Mouse (Mus musculus) liver, embryonic 16.5 days (tissue): ENCODE measurements around the gene Rab26. TPM values are rescaled to one million over a fixed set of nuclear protein-coding genes. Genes with fewer than 3 reads are reported as not detected.

Experiments used
- ATAC-seq: fragments of 200-750 bp; cut with Nextera tagmentation; 2 replicates; pipeline ENCODE4 v1.8.0; 2017; ENCODE audit warnings: low read depth, mild to moderate bottlenecking, moderate number of reproducible peaks, moderate library complexity
- H3K27ac ChIP-seq: fragments of 300-500 bp; sonication (generic); 2 replicates; pipeline ENCODE4 v1.5.1; 2014; ENCODE audit warnings: mild to moderate bottlenecking, low read length
- H3K27me3 ChIP-seq: fragments of 300-500 bp; sonication (generic); 2 replicates; pipeline ENCODE4 v1.6.1; 2014; ENCODE audit warnings: low read depth, low read length, mixed read lengths; ENCODE audit not compliant: control insufficient read depth, insufficient read depth
- H3K36me3 ChIP-seq: fragments of 300-500 bp; sonication (generic); 2 replicates; pipeline ENCODE4 v1.6.1; 2014; ENCODE audit warnings: mild to moderate bottlenecking; ENCODE audit not compliant: control insufficient read depth, insufficient read depth
- H3K4me1 ChIP-seq: fragments of 300-500 bp; sonication (generic); 2 replicates; pipeline ENCODE4 v1.6.1; 2014; ENCODE audit warnings: low read depth, low read length, mixed read lengths; ENCODE audit not compliant: control insufficient read depth
- H3K4me2 ChIP-seq: fragments of 300-500 bp; sonication (generic); 2 replicates; pipeline ENCODE4 v1.6.1; 2014; ENCODE audit warnings: low read depth, low read length, mixed read lengths
- H3K4me3 ChIP-seq: fragments of 300-500 bp; sonication (generic); 2 replicates; pipeline ENCODE4 v1.5.1; 2014; ENCODE audit warnings: low read depth, mild to moderate bottlenecking, low read length
- H3K9ac ChIP-seq: fragments of 300-500 bp; sonication (generic); 2 replicates; pipeline ENCODE4 v1.6.1; 2014; ENCODE audit warnings: low read depth, low read length
- H3K9me3 ChIP-seq: fragments of 300-500 bp; sonication (generic); replicated peaks from 2 replicates; pipeline ENCODE4 v1.6.1; 2016; ENCODE audit warnings: low read length; ENCODE audit not compliant: control insufficient read depth
- WGBS: fragments of 180-500 bp; shearing (Covaris S2); extraction: QIAGEN DNeasy Blood & Tissue Kit; methylation state at CpG from one replicate; pipeline ENCODE4 v1.1.7; 2014; ENCODE audit not compliant: insufficient replicate concordance; 5-methylcytosine and 5-hydroxymethylcytosine counted together
- polyA plus RNA-seq: library from polyadenylated mRNA; unstranded; fragments of >200 nt; fragmentation: Nextera tagmentation; extraction: Ambion mirVana; gene quantifications from 2 replicates; pipeline ENCODE4 v1.2.1, GENCODE M21; 2015

Gene Rab26
- polyA plus RNA-seq, 1 experiment from 2014 or later, result 0.87 TPM

GRCm38 (mm10) chr17:24535300-24535699 is 1.3 kb upstream of the Rab26 start:
- ATAC-seq, result no peak
- Histone ChIP-seq H3K4me2 (no peak overlapping the region), H3K9me3 (no peaks in the 10 kb centered on the region), H3K4me1 (peaks cover 17% of the 10 kb centered on the region), H3K27me3 (no peaks in the 10 kb centered on the region), H3K9ac (no peak overlapping the region), H3K4me3 (no peak overlapping the region), H3K36me3 (no peaks in the 10 kb centered on the region), H3K27ac (no peak overlapping the region)
- 52% methylated on average over 5 of the region's 5 CpGs for WGBS

DNA sequence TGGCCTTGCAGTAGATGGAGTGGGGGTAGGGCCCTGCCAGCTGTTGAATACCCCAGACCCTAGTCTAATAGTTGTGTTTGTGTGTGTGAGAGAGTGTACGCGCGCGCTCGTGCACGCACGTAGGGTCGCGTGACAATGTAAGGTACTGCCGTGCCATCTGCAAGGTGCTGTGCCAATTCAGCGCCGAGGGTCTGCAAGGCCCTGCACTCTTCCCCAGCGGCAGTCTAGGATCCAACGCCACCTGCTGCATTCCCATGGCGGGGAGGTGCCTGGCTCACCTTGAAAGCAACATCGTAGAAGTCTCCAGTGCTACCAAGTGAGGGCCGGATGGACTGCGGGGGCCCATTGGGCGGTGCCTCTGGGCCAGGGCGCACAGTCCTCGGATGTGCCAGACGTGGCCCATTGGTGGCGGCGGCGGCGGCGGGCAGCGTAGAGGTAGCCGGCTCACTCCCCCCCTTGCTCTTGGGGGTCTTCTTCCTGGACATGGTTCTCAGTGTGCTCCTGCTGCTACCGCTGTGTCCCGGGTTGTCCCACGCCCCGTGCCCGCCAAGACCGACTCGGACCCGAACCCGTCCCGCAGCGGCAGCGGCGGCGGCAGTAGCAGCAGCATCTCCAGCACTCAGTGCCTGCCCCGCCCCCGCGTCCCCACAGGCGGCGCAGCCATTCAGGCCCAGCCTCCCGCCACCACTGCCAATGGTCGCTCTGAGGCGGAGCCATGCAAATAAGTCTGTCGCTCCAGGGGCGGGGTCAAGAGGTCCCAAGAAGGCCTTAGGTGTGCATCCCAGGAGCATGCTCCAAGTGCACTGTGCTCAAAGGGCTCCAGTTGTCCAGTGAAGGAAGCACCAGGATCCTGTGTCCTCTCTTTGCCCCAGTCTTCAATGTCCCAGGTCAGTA is 664 bp downstream of the Rab26 start:
- Histone ChIP-seq H3K27ac (no peak overlapping the region), H3K27me3 (no peaks in the 10 kb centered on the region), H3K4me3 (peak overlapping the region; percentile 57), H3K9me3 (no peaks in the 10 kb centered on the region), H3K4me1 (peaks cover 28% of the 10 kb centered on the region), H3K9ac (peak overlapping the region; percentile 56), H3K36me3 (no peaks in the 10 kb centered on the region), H3K4me2 (peak overlapping the region; percentile 86)
- ATAC-seq, result peak; percentile 93
- WGBS, result 8% methylated on average over 50 of the region's 53 CpGs

DNA sequence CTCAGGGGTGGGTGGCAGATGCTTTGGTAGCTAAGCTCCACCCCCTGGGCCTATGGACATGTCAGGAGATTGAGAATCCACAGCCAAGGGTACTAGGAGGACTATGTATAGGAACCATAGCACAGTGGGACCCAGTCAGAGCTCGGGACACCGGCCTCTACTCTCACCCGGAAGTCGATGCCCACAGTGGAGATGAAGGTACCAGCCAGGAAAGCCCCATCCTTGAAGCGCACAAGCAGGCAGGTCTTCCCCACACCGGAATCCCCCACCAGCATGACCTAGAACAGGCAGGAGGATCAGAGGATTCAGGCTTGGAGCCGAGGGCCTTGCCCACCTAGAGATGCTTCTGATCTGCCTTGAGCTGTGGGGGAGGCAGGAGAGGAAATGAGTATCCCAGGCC is 2.0 kb downstream of the Rab26 start:
- no peaks in the 10 kb centered on the region for H3K9me3 ChIP-seq
- H3K4me1 ChIP-seq, result peaks cover 28% of the 10 kb centered on the region
- 72% methylated on average over 7 of the region's 7 CpGs for WGBS
- H3K27ac ChIP-seq, result no peak overlapping the region
- H3K9ac ChIP-seq, result no peak overlapping the region
- H3K36me3 ChIP-seq, result no peaks in the 10 kb centered on the region
- H3K4me3 ChIP-seq, result no peak overlapping the region
- H3K27me3 ChIP-seq, result no peaks in the 10 kb centered on the region
- no peak for ATAC-seq
- no peak overlapping the region for H3K4me2 ChIP-seq

GRCm38 (mm10) chr17:24531064-24531463 is 2.9 kb downstream of the Rab26 start:
- no peak overlapping the region for H3K4me2 ChIP-seq
- H3K4me3 ChIP-seq, result no peak overlapping the region
- no peak overlapping the region for H3K9ac ChIP-seq
- 44% methylated on average over 3 of the region's 3 CpGs for WGBS
- H3K27ac ChIP-seq, result no peak overlapping the region
- H3K4me1 ChIP-seq, result peaks cover 37% of the 10 kb centered on the region
- no peaks in the 10 kb centered on the region for H3K36me3 ChIP-seq
- no peaks in the 10 kb centered on the region for H3K9me3 ChIP-seq
- no peaks in the 10 kb centered on the region for H3K27me3 ChIP-seq
- no peak for ATAC-seq

DNA sequence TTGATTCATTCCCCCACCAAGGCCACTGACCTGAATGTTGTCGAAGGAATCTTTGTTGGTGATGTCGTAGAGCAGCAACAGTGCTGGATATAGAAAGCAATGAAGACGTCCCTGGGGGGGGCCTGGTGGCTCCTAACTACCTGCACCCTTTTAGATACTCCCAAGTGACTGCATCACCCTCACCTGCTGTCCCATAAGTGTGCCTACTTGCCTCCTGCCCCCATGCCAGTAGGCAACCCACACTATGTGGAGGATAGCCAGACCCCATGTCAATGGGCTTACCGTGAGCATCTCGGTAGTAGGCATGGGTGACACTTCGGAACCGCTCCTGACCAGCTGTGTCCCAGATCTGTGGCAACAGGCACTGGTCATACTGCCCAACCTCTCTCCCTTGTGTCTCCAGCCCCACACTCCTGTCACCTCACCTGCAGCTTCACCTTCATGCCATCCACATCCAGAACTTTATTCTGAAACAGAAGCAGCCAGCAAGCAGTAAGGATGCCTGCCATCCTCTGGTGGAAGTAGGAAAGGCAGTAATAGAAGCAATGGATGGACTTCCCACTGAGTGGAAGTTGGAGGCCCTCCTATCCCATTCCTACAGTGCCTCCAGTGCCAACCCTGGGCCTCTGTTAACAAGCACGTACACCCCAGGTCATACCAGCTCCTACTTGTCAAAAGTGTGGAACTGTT is 3.5 kb downstream of the Rab26 start:
- Histone ChIP-seq H3K27me3 (no peaks in the 10 kb centered on the region), H3K4me2 (peak overlapping the region; percentile 79), H3K4me3 (no peak overlapping the region), H3K36me3 (no peaks in the 10 kb centered on the region), H3K9me3 (no peaks in the 10 kb centered on the region), H3K27ac (no peak overlapping the region), H3K9ac (no peak overlapping the region; the same call in 1 of the 2 replicates), H3K4me1 (peaks cover 39% of the 10 kb centered on the region)
- no peak for ATAC-seq
- WGBS, result 28% methylated on average over 8 of the region's 8 CpGs

- H3K4me2 ChIP-seq, result peak overlapping the region; percentile 79
- H3K27ac ChIP-seq, result peak overlapping the region; percentile 87
- peak overlapping the region; percentile 75 for H3K9ac ChIP-seq
- H3K36me3 ChIP-seq, result no peaks in the 10 kb centered on the region
- H3K4me1 ChIP-seq, result peaks cover 39% of the 10 kb centered on the region
- H3K9me3 ChIP-seq, result no peaks in the 10 kb centered on the region
- no peaks in the 10 kb centered on the region for H3K27me3 ChIP-seq
- H3K4me3 ChIP-seq, result peak overlapping the region; percentile 92
- no peak for ATAC-seq
- WGBS, result 18% methylated on average over 5 of the region's 5 CpGs
These were observed 4.1 kb downstream of the Rab26 start for GRCm38 (mm10) chr17:24529883-24530282.

DNA sequence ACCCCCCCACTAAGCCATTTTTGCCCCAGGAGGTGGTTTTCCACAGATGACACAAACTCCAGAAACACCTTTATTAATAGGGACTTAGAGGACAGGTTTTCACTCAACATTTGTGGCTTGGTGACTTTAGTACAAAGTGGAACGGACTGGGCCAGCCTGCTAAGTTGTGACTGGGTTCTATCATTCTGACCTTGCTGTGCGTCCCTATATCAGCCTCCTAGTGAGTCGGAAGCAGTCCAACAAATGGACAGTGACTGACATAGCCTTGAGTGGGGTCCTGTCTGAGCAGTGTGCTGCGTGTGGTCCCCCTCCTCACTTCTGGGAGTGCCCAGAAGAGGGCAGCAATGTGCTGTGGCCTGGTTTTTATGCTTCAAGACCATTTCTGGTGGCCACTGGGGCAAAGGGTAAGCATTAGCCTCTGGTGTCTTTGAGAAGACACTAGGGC is 5.0 kb downstream of the Rab26 start:
- Histone ChIP-seq H3K36me3 (no peaks in the 10 kb centered on the region), H3K27ac (peak overlapping the region; percentile 87), H3K4me3 (peak overlapping the region; percentile 92), H3K4me2 (peak overlapping the region; percentile 79), H3K9me3 (no peaks in the 10 kb centered on the region), H3K27me3 (no peaks in the 10 kb centered on the region), H3K4me1 (peaks cover 39% of the 10 kb centered on the region), H3K9ac (peak overlapping the region; percentile 75)
- WGBS, result 1% methylated on average over 4 of the region's 4 CpGs
- no peak for ATAC-seq

DNA sequence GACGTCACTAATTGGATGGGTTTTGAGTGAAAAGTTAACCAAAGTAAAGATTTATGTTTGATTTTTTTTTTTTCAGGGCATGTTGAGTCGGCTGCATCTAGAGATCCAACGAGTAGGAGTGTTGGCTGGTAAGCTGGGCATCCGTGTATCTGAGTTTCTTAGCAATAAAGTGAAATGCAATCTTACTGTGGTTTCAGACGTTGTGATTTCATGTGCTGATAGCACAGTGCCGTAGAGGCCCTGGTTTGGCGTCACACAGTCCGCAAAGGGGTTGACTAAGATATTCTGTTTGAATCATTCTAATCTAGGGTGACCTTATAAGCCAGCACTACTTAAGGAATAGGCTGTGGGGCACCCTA is 5.5 kb downstream of the Rab26 start:
- WGBS, result under 1% methylated on average over 8 of the region's 8 CpGs
- Histone ChIP-seq H3K4me2 (peak overlapping the region; percentile 79), H3K4me3 (peak overlapping the region; percentile 92), H3K4me1 (peaks cover 34% of the 10 kb centered on the region), H3K27me3 (no peaks in the 10 kb centered on the region), H3K27ac (peak overlapping the region; percentile 87), H3K36me3 (no peaks in the 10 kb centered on the region), H3K9ac (peak overlapping the region; percentile 75), H3K9me3 (no peaks in the 10 kb centered on the region)
- no peak for ATAC-seq
